Mouse (Mus musculus) neutrophil, adult 5-6 weeks (primary cell): ENCODE results near the gene Lurap1. TPM values are rescaled to one million over a fixed set of nuclear protein-coding genes. Genes with fewer than 3 reads are reported as not detected.

Experiments used
- ATAC-seq: fragments of 151-379, 151-347 bp; 2 replicates; pipeline ENCODE4 v1.8.0; 2017; ENCODE audit warnings: mild to moderate bottlenecking, moderate TSS enrichment; ENCODE audit not compliant: insufficient number of reproducible peaks, poor library complexity, low FRiP score, severe bottlenecking; ENCODE audit errors: extremely low read depth
- total RNA-seq: library from RNA; stranded (forward); fragments of 200-1000 nt; gene quantifications from 2 replicates; pipeline ENCODE4 v1.2.3, GENCODE M21; 2017

The Lurap1 gene
- total RNA-seq, 1 experiment from 2014 or later = 0.58 TPM

DNA sequence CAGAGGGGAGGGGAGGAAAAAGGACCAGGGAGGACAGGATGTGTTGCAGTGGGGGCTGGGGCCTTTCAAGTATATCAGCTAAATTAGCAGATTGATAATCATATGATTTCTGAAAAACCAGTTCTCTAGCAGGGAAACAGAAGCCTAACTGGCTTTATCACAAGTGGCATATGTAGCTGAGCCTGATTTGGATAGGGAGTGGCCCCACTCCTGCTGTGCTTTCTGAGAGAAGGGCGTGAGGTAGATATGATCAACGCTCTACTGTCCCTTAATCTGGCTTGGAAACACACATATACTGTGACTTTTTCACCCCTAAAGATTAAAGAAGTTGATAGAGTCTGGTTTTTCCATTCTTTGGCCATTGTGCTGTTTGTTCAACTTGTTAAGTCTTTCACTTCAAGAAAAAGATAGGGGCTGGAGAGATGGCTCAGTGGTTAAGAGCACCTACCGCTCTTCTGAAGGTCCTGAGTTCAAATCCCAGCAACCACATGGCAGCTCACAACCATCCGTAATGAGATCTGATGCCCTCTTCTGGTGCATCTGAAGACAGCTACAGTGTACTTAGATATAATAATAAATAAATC is 25.2 kb downstream of the Lurap1 start:
- ATAC-seq = no peak

DNA sequence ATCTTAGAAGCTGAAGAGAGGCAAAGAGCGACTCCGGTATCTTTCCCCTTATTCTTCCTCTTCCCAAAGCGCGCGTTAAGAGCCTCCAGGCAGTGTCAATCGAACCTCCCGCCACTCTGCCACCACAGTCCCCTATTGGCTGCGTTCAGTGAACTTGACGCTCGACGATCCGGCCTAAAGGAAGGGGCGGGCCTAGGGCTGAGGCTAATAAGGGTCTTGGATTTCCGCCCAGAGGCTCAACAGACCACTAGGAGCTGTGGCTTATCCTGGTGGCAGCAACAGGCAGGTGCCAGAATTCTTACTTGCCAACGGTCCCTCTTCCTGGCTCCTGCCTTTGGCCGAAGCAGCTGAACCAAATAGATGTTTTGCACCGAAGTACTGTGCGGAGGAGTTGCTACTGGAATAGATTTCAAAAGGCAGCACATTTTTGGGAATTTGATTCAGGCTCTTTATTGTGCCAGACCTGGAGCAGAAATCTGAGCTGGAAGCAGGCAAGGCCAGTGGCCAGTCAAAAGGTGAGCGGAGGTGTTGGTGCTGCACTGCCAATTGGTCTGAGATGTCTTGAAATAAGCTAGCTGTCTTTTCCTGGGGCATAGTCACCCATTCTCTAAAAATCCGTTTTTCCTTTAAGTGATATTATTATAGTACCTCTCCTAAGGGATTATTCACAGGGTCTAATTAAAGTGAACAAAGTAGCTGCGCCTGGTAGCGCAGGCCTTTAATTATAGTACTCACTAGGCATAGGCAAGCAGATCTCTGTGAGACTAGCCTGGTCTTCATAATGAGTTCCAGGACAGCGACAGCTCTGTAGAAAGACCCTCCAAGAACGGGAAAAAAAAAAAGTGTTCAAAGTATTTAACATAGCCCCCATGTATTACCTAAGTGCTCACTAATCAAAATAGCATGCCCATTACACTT is 27.3 kb downstream of the Lurap1 start, which contains the start of the genes Rad54l and Pomgnt1:
Gene Rad54l (minus strand): TSS at position 89 of the 918 bp plus-strand sequence.
Gene Pomgnt1 (plus strand): TSS at position 239 of the 918 bp plus-strand sequence.
- peak; percentile 95 for ATAC-seq

- no peak for ATAC-seq
Measured at GRCm38 (mm10) chr4:116122762-116123161, 28.4 kb downstream of the Lurap1 start.

DNA sequence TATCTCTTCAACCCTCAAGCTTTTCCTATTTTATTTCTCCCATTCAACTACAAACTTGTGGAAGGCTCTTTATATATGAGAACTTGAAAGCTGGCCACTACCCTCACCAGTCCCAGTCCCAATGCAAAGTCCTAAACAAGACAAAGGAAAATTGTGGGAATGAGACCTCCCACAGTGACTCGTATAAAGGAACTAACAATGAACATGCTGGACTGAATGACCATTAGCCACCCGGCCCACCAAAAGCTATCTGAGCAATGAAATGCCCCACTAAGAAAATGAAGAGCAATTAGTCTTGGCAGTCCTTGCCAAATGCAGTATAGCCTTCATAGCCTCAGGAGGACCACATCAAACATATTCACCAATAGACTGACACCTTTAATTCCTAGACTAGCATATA is 39.7 kb downstream of the Lurap1 start:
- ATAC-seq = no peak

DNA sequence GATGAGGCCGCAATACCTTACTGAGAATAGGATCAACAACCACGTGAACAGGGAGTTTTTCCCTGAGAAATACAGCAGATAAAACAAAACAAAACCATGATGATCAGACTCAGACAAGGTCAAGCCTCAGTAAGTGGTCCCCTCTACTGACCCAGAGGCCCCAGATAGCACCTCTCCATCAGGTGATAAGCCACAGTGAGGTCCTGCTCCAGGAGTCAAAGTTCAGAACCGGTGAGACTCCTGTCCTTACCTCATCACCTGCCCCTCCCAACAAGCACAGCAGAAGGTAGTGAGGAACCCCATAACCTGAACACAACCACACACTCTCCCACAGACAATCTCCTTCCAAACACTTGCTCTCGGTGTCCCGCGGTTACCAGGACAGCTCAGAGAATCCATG is 40.4 kb downstream of the Lurap1 start:
- ATAC-seq = no peak

DNA sequence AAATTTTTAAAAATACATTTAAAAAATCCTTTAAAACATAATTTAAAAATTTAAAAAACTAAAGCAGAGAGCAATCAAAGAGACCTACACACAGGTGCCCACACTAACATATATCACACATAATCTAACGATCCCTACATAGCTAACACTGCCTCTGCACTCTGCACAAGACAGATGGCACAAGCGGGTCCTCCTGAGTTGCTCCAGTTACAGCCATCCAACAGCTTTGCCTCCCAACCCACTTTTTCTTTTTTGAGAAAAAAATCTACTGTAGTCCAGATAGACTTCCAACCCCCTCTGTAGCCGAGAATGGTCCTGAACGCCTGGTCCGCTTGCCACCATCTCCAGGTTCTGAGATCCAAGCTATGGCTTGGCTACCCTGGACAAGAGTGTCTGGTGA is 45.9 kb downstream of the Lurap1 start:
- no peak for ATAC-seq

GRCm38 (mm10) chr4:116100959-116101358 is 50.2 kb downstream of the Lurap1 start:
- ATAC-seq = no peak

DNA sequence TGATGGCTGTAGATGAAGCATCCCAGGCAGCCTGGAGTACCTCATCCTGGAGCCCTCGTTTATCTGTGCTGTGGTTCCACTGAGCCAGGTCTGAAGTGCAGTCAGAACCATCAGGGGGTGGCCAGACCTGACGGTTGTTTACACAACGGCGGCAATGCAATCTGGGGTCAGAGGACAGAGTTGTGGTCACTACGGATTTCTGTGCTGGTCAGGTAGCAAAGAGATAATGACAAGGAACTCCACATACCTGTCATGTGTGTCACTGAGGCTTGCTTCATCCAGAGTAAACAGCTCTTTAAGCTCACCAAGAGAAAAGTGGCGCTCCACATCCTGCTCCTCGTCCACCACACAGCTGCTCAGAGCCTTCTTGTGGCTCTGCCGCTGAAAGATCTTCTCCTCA is 53.9 kb downstream of the Lurap1 start:
- ATAC-seq = no peak

- no peak for ATAC-seq
Measured at GRCm38 (mm10) chr4:116096291-116096690, 54.8 kb downstream of the Lurap1 start.

DNA sequence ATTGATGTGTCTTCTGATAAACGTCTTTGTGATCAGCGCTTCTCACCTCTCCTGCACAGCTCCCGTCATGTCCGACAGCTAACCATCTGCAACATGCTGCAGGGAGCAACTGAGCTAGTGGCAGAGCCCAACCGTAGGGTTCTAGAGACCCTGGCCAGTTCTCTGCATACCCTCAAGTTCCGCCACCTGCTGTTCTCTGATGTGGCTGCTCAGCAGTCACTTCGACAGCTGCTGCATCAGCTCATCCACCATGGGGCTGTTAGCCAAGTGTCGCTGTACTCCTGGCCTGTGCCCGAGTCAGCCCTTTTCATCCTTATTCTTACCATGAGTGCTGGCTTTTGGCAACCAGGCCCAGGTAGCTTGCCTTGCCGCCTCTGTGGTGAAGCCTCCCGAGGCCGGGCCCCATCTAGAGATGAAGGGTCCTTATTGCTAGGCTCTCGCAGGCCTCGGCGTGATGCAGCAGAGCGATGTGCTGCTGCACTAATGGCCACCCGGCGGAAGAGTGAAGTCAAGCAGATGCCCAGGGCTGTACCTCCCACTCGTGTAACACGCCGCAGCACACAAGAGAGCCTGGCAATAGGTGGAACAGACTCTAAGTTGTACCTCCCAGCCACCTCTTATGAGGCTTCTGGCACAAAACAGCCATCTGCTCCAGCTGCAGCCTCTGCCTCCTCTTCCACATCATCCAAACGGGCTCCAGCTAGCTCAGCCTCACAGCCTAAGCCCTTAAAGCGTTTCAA is 62.5 kb downstream of the Lurap1 start:
- ATAC-seq = no peak

Other genes with a start within 250 kb of the Lurap1 start
- gene Dmbx1, start 211.4 kb downstream of the Lurap1 start, total RNA-seq = not detected in 2 replicates
- gene Faah, start 133.4 kb downstream of the Lurap1 start, total RNA-seq = 14.7 and 15.8 TPM in 2 replicates
- 30.7 and 49.6 TPM in 2 replicates for gene Nsun4, start 97.5 kb downstream of the Lurap1 start, total RNA-seq
- 251 and 277 TPM in 2 replicates for gene Uqcrh, start 76.3 kb downstream of the Lurap1 start, total RNA-seq
- 14.8 and 19.8 TPM in 2 replicates for gene Lrrc41, start 76.1 kb downstream of the Lurap1 start, total RNA-seq
- 0.86 and 0.93 TPM in 2 replicates for gene Rad54l, start 27.6 kb downstream of the Lurap1 start, total RNA-seq
- gene Pomgnt1, start 27.5 kb downstream of the Lurap1 start, total RNA-seq = 21.2 and 24.2 TPM in 2 replicates
- gene Tspan1, start 16.3 kb upstream of the Lurap1 start, total RNA-seq = 5.0 and 7.1 TPM in 2 replicates
- not detected in 2 replicates for gene 1700042G07Rik, start 22.0 kb upstream of the Lurap1 start, total RNA-seq
- gene Gm49337, start 22.0 kb upstream of the Lurap1 start, total RNA-seq = not detected in 2 replicates
- 0.70 and 1.6 TPM in 2 replicates for gene Pik3r3, start 70.3 kb upstream of the Lurap1 start, total RNA-seq